Mouse (Mus musculus) MEL (cell line): ENCODE data around the gene Pde8b.

Experiments
- CTCF ChIP-seq, 3 experiments: IDR thresholded peaks in 2 of 3; conservative IDR thresholded peaks in 1 of 3; 2 replicates each; pipeline ENCODE4 v1.5.1; 2011 to 2012; ENCODE audit warnings: low read length in 3 of 3, low read depth in 2 of 3, mild to moderate bottlenecking in 2 of 3, improper control_type of control experiment in 1 of 3, inconsistent platforms in 1 of 3, mixed read lengths in 1 of 3, moderate library complexity in 1 of 3; ENCODE audit not compliant: control insufficient read depth in 1 of 3, insufficient read depth in 1 of 3, poor library complexity in 1 of 3, severe bottlenecking in 1 of 3
- NELFE ChIP-seq: IDR thresholded peaks from 2 replicates; pipeline ENCODE4 v1.6.1; 2011; ENCODE audit warnings: low read depth, low read length, improper control_type of control experiment
- POLR2A ChIP-seq, 2 experiments: IDR thresholded peaks; 2 replicates each; pipeline ENCODE4 v1.6.1; 2011 to 2012; ENCODE audit warnings: low read length in 2 of 2, mild to moderate bottlenecking in 2 of 2, control low read depth in 1 of 2, improper control_type of control experiment in 1 of 2, low read depth in 1 of 2, moderate library complexity in 1 of 2; ENCODE audit not compliant: control insufficient read depth in 1 of 2, insufficient read depth in 1 of 2, poor library complexity in 1 of 2

DNA sequence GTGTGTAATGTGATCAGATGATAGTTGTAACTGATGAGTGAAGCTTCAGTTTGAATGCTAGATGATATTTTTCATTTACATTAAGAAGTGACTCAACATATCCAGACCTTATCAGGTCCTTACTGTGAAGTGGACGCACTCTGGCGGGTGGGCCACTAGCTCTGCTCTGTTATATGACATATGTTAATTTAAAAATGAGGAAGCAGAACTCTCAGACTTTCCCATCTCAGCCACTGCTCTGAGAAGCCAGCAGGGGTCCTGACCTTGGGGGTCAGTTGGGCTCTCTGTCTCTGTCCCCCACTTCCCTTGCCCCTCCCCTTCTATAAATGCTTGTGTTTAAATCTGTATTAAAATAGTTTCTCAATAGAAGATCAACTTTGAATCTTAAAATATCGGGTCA, 172.4 kb downstream of the Pde8b start:
- TF ChIP-seq NELFE (no peak), CTCF (IDR thresholded peaks at IDR 0.05 in 2 of 3, conservative IDR thresholded peaks at IDR 0.05 in 1 of 3; ENCODE audit: control insufficient read depth in 1 of 3, insufficient read depth in 1 of 3, low read depth in 2 of 3, low read length in 3 of 3, poor library complexity in 1 of 3, severe bottlenecking in 1 of 3) (no peak), POLR2A (IDR thresholded peaks at IDR 0.05; ENCODE audit: control insufficient read depth in 1 of 2, insufficient read depth in 1 of 2, low read depth in 1 of 2, low read length in 2 of 2, poor library complexity in 1 of 2) (no peak)
